Mouse (Mus musculus): ENCODE data around the gene 1700061G19Rik. TPM values are rescaled to one million over a fixed set of nuclear protein-coding genes. Genes with fewer than 3 reads are reported as not detected.

The 1700061G19Rik gene
- 0.21 and 0.26 TPM in 2 replicates for polyA plus RNA-seq (2015; fragmentation: Nextera tagmentation; extraction: Ambion mirVana)

DNA sequence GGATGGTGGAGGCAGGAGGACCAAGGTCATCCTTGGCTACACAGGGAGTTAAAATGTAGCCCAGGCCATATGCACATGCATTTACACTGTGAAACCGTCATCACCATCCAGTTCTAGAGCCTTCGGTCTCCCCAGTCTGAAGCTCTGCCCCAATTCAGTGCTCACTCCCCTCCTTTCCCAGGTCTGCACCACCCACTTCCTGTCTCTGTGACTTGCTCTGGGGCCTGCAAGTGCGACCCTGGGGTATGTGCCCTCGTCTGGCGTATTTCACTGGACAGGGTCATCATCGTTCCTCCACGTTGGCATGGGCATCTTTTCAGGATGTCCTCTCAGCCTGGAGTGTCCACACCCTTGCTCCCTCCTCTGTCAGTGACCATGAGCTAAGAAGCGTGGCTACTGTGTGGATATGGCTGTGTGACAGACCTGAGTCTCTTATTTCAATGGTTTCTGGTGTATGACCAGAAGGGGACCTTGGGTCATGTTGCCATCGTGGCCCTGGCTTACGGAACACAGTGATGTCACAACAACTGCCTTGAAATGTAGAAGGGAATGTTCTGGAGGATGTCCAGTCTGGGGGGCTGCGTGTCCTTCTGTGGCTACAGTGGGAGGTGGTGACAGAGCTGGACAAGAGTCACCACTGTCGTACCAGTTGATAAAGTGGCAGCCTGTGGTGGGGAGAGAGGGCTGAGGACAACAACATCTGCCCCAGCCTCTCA lies at the start of gene 1700061G19Rik:
TSS of gene 1700061G19Rik (plus strand) at position 542 of the 716 bp plus-strand sequence.
- DNase-seq (ENCODE audit: low spot score), result no peak

DNA sequence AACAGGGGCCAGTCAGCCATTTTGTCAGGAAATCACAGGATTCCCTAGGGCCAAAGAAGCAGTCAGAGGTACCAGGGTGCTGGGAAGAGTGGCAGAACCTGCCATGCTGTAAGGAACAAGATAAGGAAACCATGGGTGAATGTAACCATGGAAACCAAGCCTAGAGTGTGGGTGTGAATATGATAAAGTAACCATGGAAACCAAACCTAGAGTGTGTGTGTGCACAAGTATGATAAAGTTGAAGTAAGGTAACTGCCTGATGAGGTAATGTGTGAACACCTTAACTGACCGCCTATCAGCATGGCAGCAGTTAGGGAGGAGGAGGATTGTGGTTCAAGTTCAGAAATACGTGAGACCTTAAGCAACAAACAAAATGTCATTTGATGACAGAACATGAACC lies 48.6 kb upstream of the 1700061G19Rik start:
- DNase-seq (ENCODE audit: low spot score), result no peak

DNA sequence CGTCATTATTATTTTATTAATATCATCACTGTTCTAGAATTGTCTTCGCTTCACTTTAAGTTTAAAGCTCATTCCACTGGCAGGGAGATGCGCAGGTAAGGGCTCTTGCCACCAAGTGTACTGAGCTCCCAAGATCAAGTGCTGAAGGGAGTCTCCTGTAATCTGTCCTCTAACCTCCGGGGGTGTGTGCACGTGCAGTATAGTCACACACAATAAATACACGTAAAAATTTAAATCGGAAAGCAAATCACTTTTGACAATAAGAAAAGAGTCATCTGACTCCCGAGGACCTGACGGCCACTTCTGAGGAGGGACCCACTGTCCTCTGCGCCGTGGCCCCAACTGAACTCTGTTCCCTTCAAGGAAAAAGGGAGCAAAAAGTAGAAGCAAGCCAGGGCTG lies 46.1 kb upstream of the 1700061G19Rik start:
- DNase-seq (ENCODE audit: low spot score), result no peak

DNA sequence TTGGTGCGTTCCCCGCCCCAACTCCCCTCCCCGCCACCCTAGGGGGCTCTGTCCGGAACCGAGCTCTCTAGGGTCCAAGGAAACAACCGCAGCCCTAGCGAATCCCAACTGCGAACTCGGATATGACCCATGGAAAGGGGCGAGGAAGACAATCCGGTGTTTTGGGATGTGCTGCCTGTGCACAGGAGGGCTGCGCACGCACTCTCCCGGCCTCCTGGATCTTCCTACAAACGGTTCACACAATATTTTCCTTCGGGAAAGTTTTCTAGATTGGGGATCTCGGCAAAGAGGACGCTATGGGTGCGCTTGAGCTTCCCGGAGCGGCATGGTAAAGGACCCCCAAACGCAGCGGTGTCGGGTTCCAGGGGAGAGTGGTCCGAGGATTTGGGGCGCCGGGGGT lies 45.5 kb upstream of the 1700061G19Rik start:
- DNase-seq (ENCODE audit: low spot score), result no peak

DNA sequence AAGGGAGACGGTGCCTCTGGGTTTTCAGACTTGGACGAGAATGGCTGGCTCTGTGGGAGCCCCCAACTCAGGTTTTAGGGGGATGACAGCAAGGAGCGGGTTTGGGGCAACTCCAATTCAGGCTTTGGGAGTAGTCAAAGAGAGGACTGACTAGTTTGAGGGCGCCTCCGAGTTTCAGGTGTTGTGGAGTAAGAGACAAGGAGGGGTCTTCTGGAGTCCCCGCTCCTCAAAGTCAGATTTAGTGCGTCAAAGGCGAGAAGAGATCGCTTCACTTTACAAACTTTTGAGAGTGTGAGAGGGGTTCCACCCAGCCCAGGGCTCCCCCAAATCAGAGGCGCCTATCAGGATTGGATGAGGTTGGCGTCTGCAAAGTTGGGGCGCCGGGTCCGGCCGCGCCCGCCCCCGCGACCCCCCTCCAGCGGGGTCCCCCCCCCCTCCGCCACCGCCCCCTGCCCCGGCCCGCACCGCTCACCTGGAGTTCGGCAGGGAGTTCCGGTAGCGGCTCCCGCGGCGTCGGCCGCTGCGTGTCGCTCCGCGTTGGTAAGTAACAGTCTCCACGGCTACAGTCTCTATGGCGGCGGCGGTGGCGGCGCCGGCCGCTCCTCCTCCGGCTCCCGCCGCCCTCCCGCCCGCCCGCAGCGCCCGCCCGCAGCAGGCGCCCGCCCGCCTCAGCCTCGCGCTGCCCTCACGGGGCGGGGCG lies 44.7 kb upstream of the 1700061G19Rik start, which contains the start of gene Rfx2:
TSS of gene Rfx2 (minus strand) at position 603 of the 700 bp plus-strand sequence.
- no peak for DNase-seq (ENCODE audit: low spot score)

DNA sequence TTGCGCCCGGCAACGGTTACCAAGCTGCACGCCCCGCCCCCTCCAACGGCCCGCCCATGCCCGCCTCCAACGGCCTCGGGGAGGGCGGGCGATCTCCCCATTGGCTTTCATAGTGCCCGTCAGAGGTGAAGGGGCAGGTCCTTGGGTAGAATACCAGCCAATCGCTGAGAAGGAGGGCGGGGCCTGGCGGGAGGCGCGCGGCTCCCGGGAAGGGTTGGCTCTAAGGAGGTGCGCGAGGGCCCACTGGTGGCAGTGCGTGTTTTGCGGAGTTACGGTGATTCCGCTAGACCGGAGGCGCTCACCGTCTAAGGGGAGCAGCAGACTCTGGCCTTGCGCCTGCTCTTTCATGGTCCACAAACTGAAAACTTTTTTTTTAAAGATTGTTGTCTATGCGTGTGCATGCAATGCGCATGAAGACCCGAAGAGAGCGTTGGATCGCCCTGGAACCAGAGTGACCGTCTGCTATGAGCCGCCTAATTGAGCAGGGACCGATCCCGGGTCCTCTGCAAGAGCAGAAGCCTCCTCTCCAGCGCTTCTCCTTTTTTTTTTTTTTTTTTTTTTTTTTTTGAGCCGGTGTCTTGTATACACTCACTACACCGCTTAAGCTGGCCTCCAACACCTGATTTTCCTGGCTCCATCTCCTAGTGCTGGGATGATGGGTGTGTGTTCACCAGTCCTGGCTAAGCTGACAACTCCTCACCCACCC lies 44.0 kb upstream of the 1700061G19Rik start:
- DNase-seq (ENCODE audit: low spot score), result peak; percentile 98

DNA sequence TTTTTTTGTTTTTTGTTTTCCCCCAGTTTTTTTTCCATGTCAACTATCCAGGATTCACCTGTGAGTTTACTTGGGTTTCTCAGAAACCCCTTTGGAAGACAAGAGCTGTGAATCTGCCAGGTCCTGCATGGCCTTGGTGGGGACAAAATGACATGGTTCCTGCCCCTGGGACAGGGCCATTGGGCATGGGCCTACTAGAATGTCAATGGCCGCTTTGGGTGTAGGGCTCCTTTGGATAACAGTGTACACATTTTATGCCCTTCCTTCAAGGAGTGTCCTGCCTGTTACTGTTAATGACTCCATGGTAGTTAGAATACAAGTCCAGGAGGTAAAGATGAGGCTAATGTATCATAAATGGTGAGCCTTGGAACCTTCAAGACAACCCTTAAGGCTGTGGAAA lies 42.4 kb upstream of the 1700061G19Rik start:
- no peak for DNase-seq (ENCODE audit: low spot score)

DNA sequence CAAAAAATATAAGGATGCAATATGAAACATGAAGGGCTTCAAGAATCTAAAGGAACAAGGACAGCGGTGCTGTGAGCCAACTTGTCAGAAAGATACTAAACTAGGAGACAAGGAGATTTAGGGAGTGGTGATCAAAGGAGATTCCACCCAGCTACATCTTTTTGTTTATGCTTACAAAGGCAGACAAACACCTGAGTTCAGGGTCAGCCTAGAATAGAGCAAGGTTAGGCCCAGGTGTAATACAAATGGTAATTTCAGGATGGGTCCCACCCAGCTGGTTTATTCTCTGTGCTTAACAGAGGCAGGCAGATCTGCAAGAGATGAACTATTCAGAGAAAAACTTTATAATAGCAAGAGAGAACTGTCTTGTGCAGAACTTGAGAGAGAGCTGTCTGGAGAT lies 41.9 kb upstream of the 1700061G19Rik start:
- DNase-seq (ENCODE audit: low spot score), result no peak

DNA sequence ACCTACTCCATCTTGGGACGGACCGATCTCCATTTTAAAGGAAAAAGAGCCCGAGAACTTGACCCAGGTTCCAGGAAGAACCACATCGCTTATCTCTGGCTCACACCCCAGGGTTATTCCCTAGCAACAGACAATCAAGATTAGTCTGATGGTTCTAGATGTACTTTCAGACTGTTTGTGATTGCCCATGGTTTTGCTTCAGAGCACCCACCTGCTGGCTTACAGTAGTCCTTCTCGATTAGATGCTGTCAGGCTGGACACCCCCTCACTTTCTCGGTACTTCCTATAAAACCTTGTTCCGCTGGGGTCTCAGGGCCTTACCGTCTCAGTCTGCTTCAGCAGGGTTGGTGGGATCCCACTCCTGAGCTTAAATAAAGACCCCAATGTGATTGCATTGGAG lies 38.9 kb upstream of the 1700061G19Rik start:
- no peak for DNase-seq (ENCODE audit: low spot score)

DNA sequence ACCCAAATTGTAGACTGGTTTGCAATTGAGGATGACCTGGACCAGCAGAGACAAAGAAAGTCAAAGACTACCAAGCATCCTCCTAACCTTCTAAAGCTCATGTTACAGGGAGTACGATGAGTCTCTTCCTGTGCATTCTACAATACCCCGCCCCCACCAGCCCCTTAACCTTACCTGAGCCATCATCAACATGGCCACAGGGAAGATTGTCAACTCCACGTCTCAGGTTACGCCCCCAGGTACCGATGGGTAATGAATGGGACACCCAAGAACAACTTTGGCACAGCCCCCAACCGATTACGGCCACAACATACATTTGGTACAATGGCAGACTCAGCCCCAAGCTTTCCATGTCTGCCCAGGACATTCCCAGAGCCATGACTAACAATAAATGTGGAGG lies 34.8 kb upstream of the 1700061G19Rik start:
- no peak for DNase-seq (ENCODE audit: low spot score)

DNA sequence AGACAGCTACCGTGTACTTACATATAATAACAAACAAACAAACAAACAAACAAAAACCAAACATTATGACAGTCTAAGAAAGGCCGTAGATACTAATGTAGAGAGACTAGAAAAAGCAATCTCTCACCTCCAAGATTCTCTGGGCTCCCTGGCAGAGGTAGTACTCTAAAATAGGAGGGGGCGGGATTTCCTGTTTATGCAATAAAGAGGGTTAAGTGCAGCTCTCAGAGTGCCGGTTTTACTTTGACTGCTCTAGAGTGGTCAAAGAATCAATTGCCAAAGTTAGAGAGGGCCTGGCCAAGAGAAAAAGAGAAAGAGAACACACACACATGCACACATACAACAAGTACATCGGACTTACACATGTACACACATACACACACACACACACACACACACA lies 33.1 kb upstream of the 1700061G19Rik start:
- no peak for DNase-seq (ENCODE audit: low spot score)

DNA sequence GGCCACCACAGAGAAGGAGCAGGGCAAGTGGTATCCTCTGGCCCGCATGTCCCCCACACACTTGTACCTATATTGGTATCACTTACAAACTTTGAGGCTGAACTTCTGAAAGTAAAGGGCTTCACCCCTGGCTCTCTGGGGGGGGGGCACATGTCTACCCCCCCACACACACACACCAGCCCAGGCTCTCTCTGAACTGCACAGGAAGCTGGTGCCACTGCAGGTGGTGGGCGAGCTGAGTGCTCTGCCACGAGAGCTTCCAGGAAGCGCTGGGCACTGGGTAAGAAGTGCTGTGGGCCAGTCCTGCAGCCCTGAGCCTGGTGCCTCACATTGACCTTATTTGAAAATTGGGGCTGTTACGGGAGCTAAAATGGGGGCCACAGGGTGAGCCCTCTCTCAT lies 31.6 kb upstream of the 1700061G19Rik start:
- DNase-seq (ENCODE audit: low spot score), result peak; percentile 69

DNA sequence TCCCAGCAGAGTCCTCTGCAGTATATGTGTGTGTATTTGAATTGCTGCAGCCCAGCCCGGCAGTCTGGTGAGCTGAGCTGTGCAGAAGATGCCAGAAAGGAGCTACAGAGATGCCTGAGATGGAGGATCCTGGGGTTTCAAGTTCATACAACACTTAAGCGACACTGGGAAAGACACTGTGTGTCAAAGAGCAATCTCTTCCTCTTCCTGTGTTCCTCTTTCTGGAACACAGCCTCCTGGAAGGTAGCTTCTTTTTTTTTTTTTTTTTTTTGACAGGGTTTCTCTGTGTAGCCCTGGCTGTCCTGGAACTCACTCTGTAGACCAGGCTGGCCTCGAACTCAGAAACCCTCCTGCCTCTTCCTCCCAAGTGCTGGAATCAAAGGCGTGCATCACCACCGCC lies 26.5 kb upstream of the 1700061G19Rik start:
- no peak for DNase-seq (ENCODE audit: low spot score)

DNA sequence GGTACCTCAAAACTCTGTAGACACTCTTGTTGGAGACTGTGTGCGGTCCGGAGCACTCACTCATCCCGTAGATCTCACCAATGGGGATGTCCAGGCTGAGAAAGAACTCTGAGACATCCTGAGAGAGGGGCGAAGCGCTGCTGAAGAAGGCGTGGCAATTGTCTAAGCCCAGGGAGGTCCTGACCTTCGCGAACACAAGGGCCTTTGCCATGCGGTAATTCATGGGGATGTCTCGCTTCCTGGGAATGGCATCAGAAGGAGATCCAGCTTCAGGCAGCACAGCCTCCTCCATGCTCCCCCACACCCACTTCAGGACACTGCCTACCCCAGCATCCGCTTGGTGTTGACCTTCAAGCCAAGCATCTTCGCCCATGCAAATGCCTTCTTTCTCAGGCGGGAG lies 25.6 kb upstream of the 1700061G19Rik start:
- DNase-seq (ENCODE audit: low spot score), result no peak

DNA sequence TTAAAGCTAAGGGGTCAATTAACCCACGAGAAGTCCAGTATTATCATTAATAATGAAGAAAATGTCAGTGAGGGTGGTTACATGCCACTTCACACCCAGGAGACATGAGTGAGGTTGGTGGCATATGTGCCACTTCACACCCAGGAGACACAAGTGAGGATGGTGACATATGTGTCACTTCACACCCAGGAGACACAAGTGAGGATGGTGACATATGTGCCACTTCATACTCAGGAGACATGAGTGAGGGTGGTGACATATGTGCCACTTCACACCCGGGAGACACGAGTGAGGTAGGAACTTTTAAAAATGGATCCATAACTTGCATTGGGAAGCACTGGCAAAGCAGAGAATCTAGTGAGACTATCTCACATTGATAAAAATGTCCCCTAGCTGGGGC lies 24.1 kb upstream of the 1700061G19Rik start:
- DNase-seq (ENCODE audit: low spot score), result no peak

DNA sequence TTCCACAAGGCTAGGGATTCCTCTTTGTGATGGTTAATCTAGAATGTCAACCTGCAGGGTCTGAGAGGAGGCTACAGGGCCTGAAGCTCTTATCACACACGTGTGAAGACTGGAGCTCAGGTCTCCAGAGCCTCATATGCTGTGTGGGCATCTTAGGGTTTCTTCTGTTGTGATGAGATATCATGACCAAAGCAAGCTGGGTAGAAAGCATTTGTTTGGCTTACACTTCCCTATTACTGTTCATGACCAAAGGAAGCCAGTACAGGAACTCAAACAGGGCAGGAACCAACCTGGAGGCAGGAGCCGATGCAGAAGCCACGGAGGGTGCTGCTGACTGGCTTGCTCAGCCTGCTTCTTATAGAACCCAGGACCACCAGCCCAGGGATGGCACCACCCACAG lies 19.9 kb upstream of the 1700061G19Rik start:
- no peak for DNase-seq (ENCODE audit: low spot score)

DNA sequence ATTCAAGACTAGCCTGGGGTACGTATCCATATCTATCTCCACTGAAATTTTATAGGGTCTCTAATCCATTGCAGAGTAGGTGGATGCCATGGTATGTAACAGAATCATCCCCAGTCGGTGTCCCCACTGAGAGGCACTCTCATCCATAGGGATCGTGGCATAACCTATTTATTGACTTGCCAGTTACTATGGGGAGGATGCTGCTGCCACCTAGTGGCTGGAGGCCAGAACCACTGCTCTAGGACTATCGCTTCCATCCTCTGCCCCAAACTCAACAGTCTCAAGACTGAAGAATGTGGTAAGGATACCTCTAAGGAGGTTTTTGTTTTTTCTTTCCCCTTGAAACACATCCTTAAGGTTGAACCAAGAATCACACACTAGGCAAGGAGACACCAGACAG lies 17.1 kb upstream of the 1700061G19Rik start:
- peak; percentile 73 for DNase-seq (ENCODE audit: low spot score)

DNA sequence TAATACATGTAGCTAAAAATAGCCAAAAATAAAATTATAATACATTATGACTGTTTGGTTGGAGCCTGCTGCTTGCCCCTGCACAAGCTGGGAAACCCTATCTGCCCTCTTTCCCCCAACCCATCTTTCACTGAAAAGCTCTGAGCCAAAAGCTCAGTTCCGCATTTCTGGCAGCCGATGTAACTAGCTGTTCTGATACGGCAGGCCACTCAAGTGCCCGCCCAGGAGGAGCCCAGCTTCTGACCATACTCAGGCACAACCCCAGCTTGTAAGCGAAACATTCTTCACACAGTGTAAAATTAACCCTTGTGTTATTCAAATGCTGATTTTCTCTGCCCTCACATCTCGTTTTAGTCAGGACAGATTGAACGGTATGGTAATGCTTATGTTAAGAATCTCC lies 16.4 kb upstream of the 1700061G19Rik start:
- DNase-seq (ENCODE audit: low spot score), result no peak

DNA sequence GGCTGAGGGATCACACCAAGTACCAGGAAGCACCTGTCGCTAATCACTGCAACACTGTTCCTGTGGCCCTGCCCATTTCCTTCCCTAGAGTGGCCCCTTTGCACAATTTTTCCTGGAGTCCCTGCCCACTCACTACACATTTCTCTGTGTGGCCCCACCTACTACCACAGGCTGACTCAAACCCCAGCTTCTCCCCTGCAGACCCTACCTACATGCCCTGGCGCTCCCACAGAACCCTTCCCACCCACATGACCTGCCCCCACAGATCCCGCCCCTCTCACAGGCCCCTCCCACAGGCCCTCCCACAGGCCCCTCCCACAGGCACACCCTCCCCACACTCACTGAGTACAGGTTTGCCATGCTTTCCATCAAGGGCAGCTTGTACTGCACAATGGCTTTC lies 14.1 kb upstream of the 1700061G19Rik start:
- DNase-seq (ENCODE audit: low spot score), result peak; percentile 34

DNA sequence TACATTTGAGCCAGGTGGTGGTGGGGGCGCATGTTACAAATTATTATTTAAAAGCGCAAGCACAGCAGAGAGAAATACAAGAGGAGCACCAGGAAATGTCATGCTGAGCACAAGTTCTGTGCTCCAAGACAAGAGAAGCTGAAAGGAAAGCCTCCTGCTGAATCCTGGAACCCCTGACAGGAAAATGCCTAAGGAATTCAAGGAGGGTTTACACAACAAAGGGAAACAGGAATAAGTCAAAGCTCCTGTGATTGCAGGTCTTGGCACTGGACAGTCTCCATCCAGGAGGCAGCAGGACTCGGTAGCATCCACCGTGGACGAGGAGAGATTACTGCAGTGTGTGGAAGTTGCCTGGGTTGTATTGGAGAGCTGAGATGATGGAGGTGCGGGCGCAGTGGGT lies 9.2 kb upstream of the 1700061G19Rik start:
- DNase-seq (ENCODE audit: low spot score), result no peak

DNA sequence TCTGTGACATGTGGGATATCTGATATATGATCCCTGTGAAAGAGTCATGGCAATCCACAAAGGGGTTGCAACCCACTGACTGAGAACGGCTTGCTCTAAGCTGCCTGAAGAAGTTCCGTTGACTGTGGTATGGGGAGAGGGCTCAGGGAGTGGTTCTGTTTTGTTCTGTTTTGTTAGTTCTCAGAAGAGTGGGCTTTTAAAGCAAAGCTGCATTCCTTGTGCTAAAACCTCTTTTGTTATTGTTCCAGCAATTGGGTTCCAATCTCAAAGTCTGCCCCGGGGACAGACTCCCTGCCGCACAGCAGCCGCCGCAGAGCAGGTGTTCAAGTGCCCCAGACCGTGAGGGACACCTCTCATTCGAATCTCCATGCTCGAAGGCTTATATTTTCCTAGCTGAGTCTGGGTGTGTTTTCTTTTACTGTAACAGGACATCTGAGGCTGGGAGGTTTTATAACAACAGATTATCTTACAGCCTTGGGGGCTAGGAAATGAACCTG lies 5.7 kb upstream of the 1700061G19Rik start:
- DNase-seq (ENCODE audit: low spot score), result no peak

Measured in thymus, postnatal 0 days (tissue).